Mouse (Mus musculus) liver, embryonic 13.5 days (tissue): ENCODE measurements at regions not wholly inside any gene's neighbourhood (a gene's known extent, or its start where the extent isn't known, plus 50 kb on each side); places are given as distances from the start of the nearest gene placed in this dataset.

ENCODE experiments used
- ATAC-seq: fragments of 200-750 bp; cut with Nextera tagmentation; 2 replicates; pipeline ENCODE4 v1.8.0; 2017; ENCODE audit warnings: low read depth, mild to moderate bottlenecking, moderate number of reproducible peaks, moderate library complexity
- DNase-seq: peaks from one replicate; pipeline ENCODE4 v3.0.0; 2022
- H3K27ac ChIP-seq: fragments of 300-500 bp; sonication (generic); 2 replicates; pipeline ENCODE4 v1.5.1; 2015; ENCODE audit warnings: moderate library complexity, mild to moderate bottlenecking, inconsistent platforms
- H3K27me3 ChIP-seq: fragments of 300-500 bp; sonication (generic); 2 replicates; pipeline ENCODE4 v1.6.1; 2015; ENCODE audit warnings: mild to moderate bottlenecking, inconsistent platforms
- H3K36me3 ChIP-seq: fragments of 300-500 bp; sonication (generic); 2 replicates; pipeline ENCODE4 v1.6.1; 2015; ENCODE audit warnings: mild to moderate bottlenecking, inconsistent platforms
- H3K4me1 ChIP-seq: fragments of 300-500 bp; sonication (generic); replicated peaks from 2 replicates; pipeline ENCODE4 v1.6.1; 2015; ENCODE audit warnings: inconsistent platforms
- H3K4me2 ChIP-seq: fragments of 300-500 bp; sonication (generic); 2 replicates; pipeline ENCODE4 v1.6.1; 2015; ENCODE audit warnings: inconsistent platforms, mild to moderate bottlenecking, moderate library complexity
- H3K4me3 ChIP-seq: fragments of 300-500 bp; sonication (generic); replicated peaks from 2 replicates; pipeline ENCODE4 v1.5.1; 2015; ENCODE audit warnings: mild to moderate bottlenecking, inconsistent platforms
- H3K9ac ChIP-seq: fragments of 300-500 bp; sonication (generic); 2 replicates; pipeline ENCODE4 v1.6.1; 2015; ENCODE audit warnings: mild to moderate bottlenecking, inconsistent platforms
- H3K9me3 ChIP-seq: fragments of 300-500 bp; sonication (generic); replicated peaks from 2 replicates; pipeline ENCODE4 v1.6.1; 2016; ENCODE audit warnings: inconsistent platforms
- WGBS: fragments of 180-500 bp; shearing (Covaris S2); methylation state at CpG from one replicate; pipeline ENCODE4 v1.1.7; 2015; ENCODE audit not compliant: insufficient replicate concordance; 5-methylcytosine and 5-hydroxymethylcytosine counted together

DNA sequence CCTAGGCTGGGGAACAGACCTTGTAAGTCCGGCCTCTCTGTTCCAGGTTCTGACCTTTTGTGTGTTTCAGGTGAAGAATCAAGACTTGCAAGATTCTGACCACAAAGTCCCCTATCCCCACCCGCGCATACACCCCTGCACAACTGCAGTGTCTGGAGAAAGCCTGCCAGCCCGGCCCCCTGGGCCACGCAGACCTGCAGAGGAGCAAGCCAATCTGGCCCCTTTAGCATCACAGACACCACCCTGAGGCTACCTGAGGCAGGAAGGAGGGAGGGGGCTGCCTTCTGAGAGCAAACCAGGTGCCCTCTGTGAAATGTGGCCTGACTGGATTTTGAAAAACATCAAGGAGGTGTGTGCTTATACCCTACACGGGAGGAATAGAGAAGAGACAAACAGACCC is 213.8 kb upstream of the Spdye4c start:
- ATAC-seq (no peak), DNase-seq (no peak)
- H3K9ac ChIP-seq = no peak overlapping the region
- H3K9me3 ChIP-seq = no peaks in the 10 kb centered on the region
- no peak overlapping the region for H3K4me3 ChIP-seq
- H3K4me1 ChIP-seq = 0 out of 2 replicates have a peak, but pooled peaks cover 2% of the 10 kb centered on the region
- 75% methylated on average over 6 of the region's 6 CpGs for WGBS
- H3K4me2 ChIP-seq = no peak overlapping the region
- H3K36me3 ChIP-seq = no peaks in the 10 kb centered on the region
- no peaks in the 10 kb centered on the region for H3K27me3 ChIP-seq
- no peak overlapping the region for H3K27ac ChIP-seq

DNA sequence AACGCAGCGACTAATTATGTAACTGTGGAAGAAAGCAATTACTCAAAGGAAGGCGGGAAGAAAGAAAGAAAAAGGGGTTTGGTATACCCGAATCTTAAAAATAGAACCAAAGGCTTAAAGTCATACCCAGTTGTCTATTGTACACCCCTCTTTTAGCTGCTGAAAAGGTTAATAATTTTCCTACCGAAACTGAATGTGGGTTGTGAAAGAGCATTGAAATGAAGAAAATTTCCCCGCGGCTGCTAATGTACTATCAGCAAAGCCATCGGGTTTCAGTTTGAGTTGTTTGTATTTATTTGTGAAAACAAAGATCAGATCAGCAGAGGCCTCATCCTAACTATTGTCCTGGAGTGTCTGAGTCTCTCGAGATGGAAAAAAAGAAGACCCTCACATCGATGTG is 213.3 kb upstream of the Spdye4c start:
- H3K9ac ChIP-seq = no peak overlapping the region
- H3K4me2 ChIP-seq = no peak overlapping the region
- DNase-seq (no peak), ATAC-seq (no peak)
- H3K9me3 ChIP-seq = no peaks in the 10 kb centered on the region
- 0 out of 2 replicates have a peak, but pooled peaks cover 2% of the 10 kb centered on the region for H3K4me1 ChIP-seq
- H3K27ac ChIP-seq = no peak overlapping the region
- no peaks in the 10 kb centered on the region for H3K27me3 ChIP-seq
- 70% methylated on average over 10 of the region's 10 CpGs for WGBS
- no peaks in the 10 kb centered on the region for H3K36me3 ChIP-seq
- H3K4me3 ChIP-seq = no peak overlapping the region

DNA sequence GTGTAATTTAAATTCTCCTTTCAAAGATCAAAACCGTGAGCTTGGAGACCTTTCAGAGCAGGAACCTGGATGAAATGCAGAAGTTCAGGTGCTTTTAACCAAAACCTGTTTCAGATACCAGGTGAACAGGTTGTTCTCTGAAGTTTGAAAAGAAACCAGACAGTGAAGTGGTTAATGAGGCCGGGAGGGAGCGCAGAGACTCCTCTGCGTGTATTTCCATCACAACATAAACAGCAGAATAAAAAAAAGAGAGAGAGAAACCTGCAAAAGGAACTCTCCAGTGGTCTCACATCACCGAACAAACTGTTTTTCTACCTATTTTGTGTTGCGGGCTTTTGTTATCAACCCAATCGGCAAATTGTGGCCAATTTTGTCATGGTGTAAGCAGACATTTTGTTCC is 212.6 kb upstream of the Spdye4c start:
- H3K9me3 ChIP-seq = no peaks in the 10 kb centered on the region
- no peak overlapping the region for H3K27ac ChIP-seq
- 0 out of 2 replicates have a peak, but pooled peaks cover 2% of the 10 kb centered on the region for H3K4me1 ChIP-seq
- H3K4me3 ChIP-seq = no peak overlapping the region
- no peak for ATAC-seq
- H3K27me3 ChIP-seq = no peaks in the 10 kb centered on the region
- no peak overlapping the region for H3K9ac ChIP-seq
- 65% methylated on average over 7 of the region's 7 CpGs for WGBS
- H3K36me3 ChIP-seq = no peaks in the 10 kb centered on the region
- no peak overlapping the region for H3K4me2 ChIP-seq
- no peak for DNase-seq

DNA sequence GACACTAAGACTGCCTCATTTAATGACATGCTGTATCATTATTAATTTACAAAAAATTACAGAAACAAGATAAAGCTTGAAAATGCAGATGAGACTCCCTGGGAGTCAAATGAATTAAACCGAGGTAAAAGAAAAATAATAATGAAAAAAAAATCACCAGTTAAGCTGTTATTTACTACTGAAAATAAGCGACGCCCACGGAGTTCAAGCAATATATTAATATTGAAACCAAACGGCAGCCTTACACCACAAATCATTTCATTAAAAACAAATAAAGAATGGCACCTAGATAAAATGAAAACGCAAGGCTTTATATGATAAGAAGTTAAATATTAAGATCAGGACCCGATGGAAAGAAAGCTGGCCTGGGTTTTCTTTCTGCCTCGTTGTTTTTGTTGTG is 211.9 kb upstream of the Spdye4c start:
- ATAC-seq (no peak), DNase-seq (no peak)
- no peaks in the 10 kb centered on the region for H3K9me3 ChIP-seq
- 62% methylated on average over 8 of the region's 8 CpGs for WGBS
- no peak overlapping the region for H3K4me2 ChIP-seq
- H3K27ac ChIP-seq = no peak overlapping the region
- H3K27me3 ChIP-seq = no peaks in the 10 kb centered on the region
- H3K4me3 ChIP-seq = no peak overlapping the region
- 0 out of 2 replicates have a peak, but pooled peaks cover 2% of the 10 kb centered on the region for H3K4me1 ChIP-seq
- no peak overlapping the region for H3K9ac ChIP-seq
- H3K36me3 ChIP-seq = no peaks in the 10 kb centered on the region

DNA sequence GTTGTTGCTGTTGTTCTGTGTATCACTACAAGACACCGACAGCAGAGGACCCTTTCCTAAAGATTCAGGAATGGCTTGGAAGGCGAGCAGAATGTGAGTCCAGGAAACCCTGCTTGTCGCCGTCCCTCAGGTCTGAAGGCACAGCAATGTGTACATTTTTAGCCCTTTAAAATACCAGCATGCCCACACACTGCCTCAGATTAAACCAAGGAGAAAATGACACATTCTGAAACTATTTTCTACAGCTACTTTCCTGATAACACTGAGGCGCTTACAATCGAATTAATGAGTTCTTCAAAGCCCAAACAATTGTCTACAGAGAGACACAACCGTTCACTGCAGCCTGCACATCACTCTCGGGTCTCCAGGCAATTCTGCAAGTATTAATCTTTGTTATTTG is 211.5 kb upstream of the Spdye4c start:
- H3K36me3 ChIP-seq = no peaks in the 10 kb centered on the region
- ATAC-seq (no peak), DNase-seq (no peak)
- no peak overlapping the region for H3K4me3 ChIP-seq
- no peak overlapping the region for H3K27ac ChIP-seq
- 56% methylated on average over 8 of the region's 8 CpGs for WGBS
- H3K4me2 ChIP-seq = no peak overlapping the region
- H3K9me3 ChIP-seq = no peaks in the 10 kb centered on the region
- H3K4me1 ChIP-seq = 0 out of 2 replicates have a peak, but pooled peaks cover 2% of the 10 kb centered on the region
- H3K27me3 ChIP-seq = no peaks in the 10 kb centered on the region
- H3K9ac ChIP-seq = no peak overlapping the region

DNA sequence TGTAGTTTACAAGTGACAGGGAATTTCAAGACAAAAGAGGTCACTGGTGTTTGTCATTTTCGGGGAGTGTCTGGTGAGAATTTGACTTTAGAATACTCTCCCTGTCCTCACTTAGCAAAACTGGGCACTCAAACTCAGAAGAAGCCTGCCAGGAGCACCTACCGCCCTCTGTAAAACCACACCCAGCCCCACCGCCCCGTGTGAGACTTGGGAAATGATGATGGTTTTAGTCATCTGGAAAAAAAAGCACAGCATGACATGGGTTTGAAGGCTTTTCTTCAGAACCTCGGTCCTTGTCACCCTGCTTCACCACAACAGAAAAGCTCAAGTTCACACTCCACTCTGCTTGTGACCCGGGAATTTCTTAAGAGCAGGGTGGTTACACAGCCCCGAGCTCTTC is 210.4 kb upstream of the Spdye4c start:
- Histone ChIP-seq H3K4me1 (0 out of 2 replicates have a peak, but pooled peaks cover 2% of the 10 kb centered on the region), H3K9ac (no peak overlapping the region), H3K9me3 (no peaks in the 10 kb centered on the region), H3K27ac (no peak overlapping the region), H3K4me2 (no peak overlapping the region), H3K27me3 (no peaks in the 10 kb centered on the region), H3K4me3 (no peak overlapping the region), H3K36me3 (no peaks in the 10 kb centered on the region)
- no peak for ATAC-seq
- DNase-seq = no peak
- 36% methylated on average over 7 of the region's 7 CpGs for WGBS

DNA sequence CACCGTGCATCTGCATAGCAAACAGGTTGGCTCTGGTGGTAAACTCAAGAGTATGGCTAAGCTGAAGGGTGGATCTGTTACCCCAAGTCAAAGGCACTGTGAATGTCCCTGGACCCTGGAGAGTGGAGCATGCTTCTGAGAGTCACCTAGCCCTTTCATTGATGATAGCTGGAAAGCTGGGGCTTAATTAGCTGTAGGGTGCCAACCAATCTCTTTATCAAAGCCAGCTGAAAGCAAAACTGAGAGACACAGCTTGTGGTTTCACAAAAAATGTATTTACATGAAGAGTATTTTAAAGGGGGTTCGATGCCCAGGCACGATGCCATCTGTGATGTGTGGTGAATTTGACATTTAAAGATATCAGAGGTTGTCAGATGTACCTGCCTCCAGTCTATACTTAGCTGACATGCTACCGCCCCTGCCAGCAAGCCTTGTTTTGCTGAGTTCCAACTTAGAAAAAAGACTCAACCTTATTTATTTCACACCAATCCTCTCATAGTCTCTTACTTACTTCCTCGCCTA is 209.3 kb upstream of the Spdye4c start:
- Histone ChIP-seq H3K4me2 (no peak overlapping the region), H3K9me3 (no peaks in the 10 kb centered on the region), H3K9ac (no peak overlapping the region), H3K4me3 (no peak overlapping the region), H3K27ac (no peak overlapping the region), H3K27me3 (no peaks in the 10 kb centered on the region), H3K4me1 (0 out of 2 replicates have a peak, but pooled peaks cover 2% of the 10 kb centered on the region), H3K36me3 (no peaks in the 10 kb centered on the region)
- DNase-seq (no peak), ATAC-seq (no peak)
- 69% methylated on average over 5 of the region's 5 CpGs for WGBS

DNA sequence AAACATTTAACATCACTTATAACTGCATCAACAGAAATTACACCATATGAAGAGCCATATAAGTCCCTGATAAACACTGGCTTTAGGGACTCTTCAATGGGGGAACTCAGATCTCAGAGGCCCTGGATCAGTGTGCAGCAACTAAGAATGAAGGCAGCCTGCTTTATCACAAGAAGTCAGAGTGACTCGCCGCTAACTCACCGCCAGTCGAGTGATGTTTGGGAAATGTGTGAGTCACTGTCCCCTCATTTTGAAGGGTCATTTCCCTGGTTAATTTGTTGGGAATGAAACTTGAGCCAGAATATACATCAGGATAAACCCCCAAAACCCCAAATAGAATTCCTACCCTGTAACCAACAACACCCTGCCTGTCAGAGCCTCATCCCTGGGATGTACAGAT is 208.5 kb upstream of the Spdye4c start:
- H3K9ac ChIP-seq = no peak overlapping the region
- 0 out of 2 replicates have a peak, but pooled peaks cover 2% of the 10 kb centered on the region for H3K4me1 ChIP-seq
- H3K4me3 ChIP-seq = no peak overlapping the region
- no peaks in the 10 kb centered on the region for H3K36me3 ChIP-seq
- ATAC-seq = no peak
- H3K27ac ChIP-seq = no peak overlapping the region
- no peak for DNase-seq
- no peaks in the 10 kb centered on the region for H3K27me3 ChIP-seq
- 61% methylated on average over 4 of the region's 4 CpGs for WGBS
- H3K9me3 ChIP-seq = no peaks in the 10 kb centered on the region
- no peak overlapping the region for H3K4me2 ChIP-seq

DNA sequence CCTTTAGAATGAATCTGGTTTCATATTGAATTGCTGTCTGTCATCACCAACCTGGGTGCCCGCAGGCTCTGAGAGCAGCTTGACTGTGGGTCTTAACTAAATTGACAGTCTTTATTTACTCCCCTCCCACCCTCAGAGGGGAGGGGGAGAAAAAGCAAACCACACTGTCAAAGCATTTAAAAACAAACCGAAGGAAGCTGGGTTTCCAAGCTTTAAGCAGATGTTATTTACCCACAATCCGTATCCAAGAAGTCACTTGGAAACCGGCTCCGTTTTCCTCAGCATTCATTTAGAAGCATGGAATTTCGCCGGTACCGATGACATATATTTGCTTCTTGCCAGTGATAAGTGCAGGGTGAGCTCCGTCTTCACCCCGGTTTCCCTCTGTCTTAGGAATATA is 206.4 kb upstream of the Spdye4c start:
- no peaks in the 10 kb centered on the region for H3K9me3 ChIP-seq
- no peak for DNase-seq
- 0 out of 2 replicates have a peak, but pooled peaks cover 9% of the 10 kb centered on the region for H3K4me1 ChIP-seq
- H3K27ac ChIP-seq = no peak overlapping the region
- ATAC-seq = no peak
- no peaks in the 10 kb centered on the region for H3K27me3 ChIP-seq
- WGBS = 71% methylated on average over 10 of the region's 10 CpGs
- no peaks in the 10 kb centered on the region for H3K36me3 ChIP-seq
- no peak overlapping the region for H3K9ac ChIP-seq
- no peak overlapping the region for H3K4me3 ChIP-seq
- H3K4me2 ChIP-seq = no peak overlapping the region

DNA sequence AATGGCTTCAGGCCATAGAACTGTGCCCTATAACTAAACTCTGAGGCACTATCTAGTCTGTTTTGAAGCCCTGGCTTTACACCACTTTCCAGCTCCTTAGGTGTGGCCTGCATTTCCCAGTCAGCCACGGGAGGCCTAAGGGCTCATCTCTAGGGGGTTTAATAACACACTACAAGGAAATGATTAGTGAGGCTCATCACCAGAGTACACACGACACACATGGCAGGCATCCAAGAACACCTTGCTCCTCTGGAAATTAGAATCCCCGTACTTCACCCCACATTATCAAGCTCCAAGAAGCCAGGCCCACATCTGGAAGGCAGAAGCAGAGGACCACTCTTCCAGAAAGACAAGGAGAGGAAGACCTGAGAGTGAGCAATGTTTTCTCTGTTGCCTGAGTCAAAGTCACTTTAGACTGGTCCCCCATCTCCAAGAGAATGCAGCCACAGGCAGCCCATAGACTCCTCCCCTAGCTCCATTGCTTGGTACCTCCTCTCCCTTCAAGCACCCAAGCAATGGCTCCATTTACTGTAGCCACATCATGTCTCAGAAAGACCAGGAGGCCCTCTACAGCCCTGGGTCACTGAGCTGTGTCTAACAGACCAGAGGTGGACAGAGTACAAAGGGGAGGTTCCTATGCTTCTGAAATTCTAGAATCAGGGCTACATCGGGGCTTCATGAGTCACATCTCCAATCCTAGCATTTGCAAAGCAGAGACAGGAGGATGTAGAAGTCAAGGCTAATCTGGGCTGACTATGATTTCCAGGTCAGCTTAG is 204.0 kb upstream of the Spdye4c start:
- 62% methylated on average over 4 of the region's 4 CpGs for WGBS
- ATAC-seq (no peak), DNase-seq (no peak)
- H3K36me3 ChIP-seq = no peaks in the 10 kb centered on the region
- 0 out of 2 replicates have a peak, but pooled peaks cover 7% of the 10 kb centered on the region for H3K4me1 ChIP-seq
- no peak overlapping the region for H3K4me2 ChIP-seq
- no peaks in the 10 kb centered on the region for H3K9me3 ChIP-seq
- no peak overlapping the region for H3K4me3 ChIP-seq
- peaks cover 5% of the 10 kb centered on the region for H3K27me3 ChIP-seq
- H3K9ac ChIP-seq = no peak overlapping the region
- no peak overlapping the region for H3K27ac ChIP-seq

DNA sequence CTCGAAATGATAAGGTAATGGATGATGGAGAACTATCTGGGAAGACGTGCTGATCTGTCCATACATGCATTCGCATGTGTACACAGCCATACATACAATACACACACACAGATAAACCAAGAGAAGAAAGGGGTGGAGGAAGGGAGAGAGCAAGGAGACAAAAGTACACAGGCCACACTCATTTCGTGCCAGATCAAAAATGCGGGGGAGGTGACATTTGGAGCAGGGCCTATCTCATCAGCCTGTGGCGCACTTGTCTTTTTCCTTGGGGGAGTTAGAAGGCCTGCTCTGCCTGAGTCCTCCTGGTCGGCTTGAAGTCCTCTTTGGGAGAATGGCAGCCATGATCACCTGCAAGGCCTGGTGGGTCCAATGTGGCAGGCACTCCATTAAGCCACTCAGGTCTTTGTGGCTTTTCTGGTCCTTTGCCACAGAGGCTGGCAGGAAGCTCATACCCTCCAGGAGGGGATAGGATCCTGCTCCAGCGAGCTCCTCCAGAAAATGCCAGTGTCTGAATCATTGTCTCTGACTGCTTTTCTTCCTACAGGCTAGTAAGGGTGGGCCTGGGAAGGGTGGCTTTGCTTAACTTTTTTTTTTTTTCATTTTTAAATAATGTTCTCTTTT is 203.0 kb upstream of the Spdye4c start:
- Histone ChIP-seq H3K9me3 (no peaks in the 10 kb centered on the region), H3K9ac (no peak overlapping the region), H3K4me3 (no peak overlapping the region), H3K27ac (no peak overlapping the region), H3K4me2 (no peak overlapping the region), H3K36me3 (no peaks in the 10 kb centered on the region), H3K27me3 (peaks cover 12% of the 10 kb centered on the region), H3K4me1 (peaks cover 9% of the 10 kb centered on the region; the same call in 1 of the 2 replicates)
- WGBS = 53% methylated on average over 8 of the region's 8 CpGs
- ATAC-seq (no peak), DNase-seq (no peak)
